Mouse (Mus musculus) layer of hippocampus, adult 2 months (tissue): Measurements from ENCODE around the gene Slc44a4. TPM values are rescaled to one million over a fixed set of nuclear protein-coding genes. Genes with fewer than 3 reads are reported as not detected.

Experiments used
- DNase-seq, 2 experiments: peaks; one replicate each; pipeline ENCODE4 v3.0.0; 2022; ENCODE audit warnings: low spot score in 2 of 2
- H3K27ac ChIP-seq: fragments of 200-600 bp; 2 replicates; pipeline ENCODE4 v1.8.1; 2022
- H3K4me3 ChIP-seq: fragments of 200-600 bp; 2 replicates; pipeline ENCODE4 v1.8.1; 2022; ENCODE audit warnings: mild to moderate bottlenecking
- CTCF ChIP-seq: fragments of 200-600 bp; conservative IDR thresholded peaks from 2 replicates; pipeline ENCODE4 v1.8.1; 2022; ENCODE audit warnings: antibody characterized with exemption, mild to moderate bottlenecking, moderate library complexity
- long read RNA-seq, 2 experiments: library from polyadenylated mRNA; stranded (forward); transcript quantifications; one replicate each; pipeline ENCODE4 v2.0.0; 2021; ENCODE audit warnings: borderline mapping rate in 2 of 2
- total RNA-seq, 2 experiments: library from RNA; stranded (reverse); gene quantifications; 2 replicates each; pipeline ENCODE4 v1.2.3; 2021

The Slc44a4 gene
- under 1 TPM in 1 of 2 experiments, not detected in 1; 0.29 TPM for total RNA-seq
- long read RNA-seq, experiment 1, result 0 reads
- long read RNA-seq, experiment 2, result 0 reads

DNA sequence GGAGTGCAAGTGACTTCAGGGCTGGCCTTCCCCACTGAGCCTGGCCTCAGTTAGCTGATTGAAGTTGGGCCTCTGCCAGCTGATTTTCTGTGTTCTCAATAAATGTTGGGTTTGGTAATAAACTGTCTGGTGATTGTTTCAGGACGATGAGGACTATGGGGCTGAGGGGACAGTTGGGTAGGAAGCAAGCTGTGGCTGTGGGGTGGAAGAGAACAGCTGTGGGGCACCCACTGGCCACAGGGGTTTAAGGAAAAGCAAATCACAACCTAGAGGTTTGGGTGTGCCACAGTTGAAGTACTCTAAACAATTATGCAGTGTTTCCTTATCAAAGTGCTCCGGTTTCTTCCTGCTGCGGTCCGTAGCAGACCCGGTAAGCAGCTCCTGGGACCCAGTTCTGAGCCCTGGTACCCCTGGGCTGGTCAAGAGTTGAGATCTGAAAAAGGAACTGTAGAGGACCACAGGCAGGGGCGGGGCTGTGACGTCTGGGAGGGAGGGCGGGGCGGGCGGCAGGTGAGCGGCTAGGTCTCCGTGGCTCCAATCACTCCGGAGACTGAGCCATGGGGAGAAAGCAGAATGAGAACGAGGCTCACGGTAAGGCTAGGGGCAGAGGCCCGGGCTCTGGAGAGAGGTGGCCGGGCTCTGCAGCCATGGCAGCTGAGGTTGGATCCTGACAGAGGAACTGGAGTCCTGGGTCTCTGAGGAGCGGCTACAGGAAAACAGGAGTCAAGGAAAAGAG is at the start of gene Slc44a4:
Slc44a4 (plus strand) TSS at position 537 of the 736 bp plus-strand sequence.
- H3K27ac ChIP-seq, result no peak within 1 kb of the TSS
- DNase-seq, result no peak
- TF ChIP-seq CTCF, result no peak
- H3K4me3 ChIP-seq, result no peak within 1 kb of the TSS

DNA sequence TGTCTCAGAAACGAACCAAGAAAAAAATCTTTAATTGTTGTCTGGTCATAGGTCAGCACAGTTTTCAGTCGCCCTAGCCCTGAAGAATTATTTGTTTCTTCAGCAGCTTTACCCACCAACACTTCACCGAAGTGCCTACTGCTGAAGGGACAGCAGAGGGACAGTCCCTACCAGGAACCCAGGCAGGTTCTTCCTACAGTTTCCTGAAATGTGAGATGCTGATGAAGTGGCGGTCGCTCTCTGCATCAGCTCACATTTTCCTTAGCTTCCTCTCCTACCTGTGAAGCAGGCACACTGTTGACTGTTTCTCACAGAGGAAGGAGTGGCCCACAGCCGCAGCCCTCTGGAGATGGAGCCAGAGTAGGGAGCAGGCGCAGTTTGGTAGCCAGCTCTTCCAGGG is 48.3 kb upstream of the Slc44a4 start:
- Histone ChIP-seq H3K27ac (no peak overlapping the region), H3K4me3 (no peak overlapping the region)
- DNase-seq, result no peak
- no peak for TF ChIP-seq CTCF

DNA sequence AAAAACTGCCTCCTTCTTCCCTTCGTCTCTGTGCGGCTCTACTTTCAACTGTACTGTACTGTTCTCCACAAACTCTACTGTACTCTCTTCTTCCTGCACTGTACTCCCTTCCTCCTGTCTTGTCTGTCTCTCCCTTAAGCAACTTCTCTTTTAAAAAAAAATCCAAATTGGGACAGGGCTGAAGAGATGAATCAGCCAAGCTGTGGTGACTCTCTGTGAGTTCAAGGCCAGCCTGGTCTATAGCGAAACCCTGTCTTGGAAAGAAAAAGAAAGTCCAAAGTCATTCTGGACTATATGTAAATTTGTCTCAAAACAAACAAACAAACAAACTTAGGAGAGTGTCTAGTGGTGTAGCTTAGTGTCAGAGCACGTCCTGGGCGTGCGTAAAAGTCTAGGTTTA is 39.9 kb upstream of the Slc44a4 start:
- Histone ChIP-seq H3K4me3 (no peak overlapping the region), H3K27ac (no peak overlapping the region)
- no peak for DNase-seq
- TF ChIP-seq CTCF, result no peak

DNA sequence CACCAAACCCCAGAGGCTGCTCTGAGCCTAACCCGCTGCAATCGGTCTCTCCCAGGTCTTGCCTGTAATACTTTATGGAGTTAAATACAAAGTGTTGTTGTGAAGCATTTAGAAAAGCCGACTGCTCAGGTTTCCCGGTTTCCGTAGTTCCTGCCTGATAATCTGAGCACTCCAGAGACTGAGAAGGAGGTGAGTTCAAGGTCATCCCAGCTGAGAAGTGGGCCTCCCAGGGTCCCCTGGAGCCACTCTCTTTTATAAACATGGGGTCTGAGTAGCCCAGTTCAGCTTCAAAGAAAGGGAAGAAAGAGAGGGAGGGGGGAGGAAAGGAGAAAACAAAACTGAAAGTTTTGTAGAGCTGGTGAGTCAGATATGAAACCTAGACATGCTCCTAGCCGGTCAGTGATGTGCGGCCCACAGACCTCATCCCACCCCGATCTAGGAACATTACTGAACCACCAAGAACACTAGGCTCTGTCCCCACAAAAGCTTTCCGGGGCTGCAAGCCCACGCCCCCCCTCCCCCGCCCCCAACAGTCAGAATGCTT is 34.9 kb upstream of the Slc44a4 start, which contains the start of gene Zbtb12:
Zbtb12 (plus strand) TSS at position 148 of the 544 bp plus-strand sequence.
- no peak for TF ChIP-seq CTCF
- no peak for DNase-seq
- Histone ChIP-seq H3K27ac (no peak within 1 kb of the TSS), H3K4me3 (no peak within 1 kb of the TSS)

DNA sequence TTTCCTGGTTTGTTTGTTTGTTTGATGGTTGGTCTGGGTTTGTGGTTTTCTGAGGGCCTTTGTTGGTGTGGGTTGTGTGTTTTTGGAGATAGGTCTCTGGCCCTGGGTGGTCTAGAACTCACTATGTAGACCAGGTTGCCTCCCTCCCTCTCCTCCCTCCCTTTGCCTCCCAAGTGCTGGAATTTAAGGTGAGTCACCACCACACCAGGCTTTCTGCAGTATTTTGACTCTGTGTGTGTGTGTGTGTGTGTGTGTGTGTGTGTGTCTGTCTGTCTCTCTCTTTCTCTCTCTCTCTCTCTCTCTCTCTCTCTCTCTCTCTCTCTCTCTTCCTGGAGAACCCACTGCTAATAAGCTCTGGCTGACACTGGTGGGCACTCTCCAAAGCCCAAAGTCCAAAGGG is 33.1 kb upstream of the Slc44a4 start:
- TF ChIP-seq CTCF, result no peak
- no peak for DNase-seq
- Histone ChIP-seq H3K4me3 (no peak overlapping the region), H3K27ac (no peak overlapping the region)

DNA sequence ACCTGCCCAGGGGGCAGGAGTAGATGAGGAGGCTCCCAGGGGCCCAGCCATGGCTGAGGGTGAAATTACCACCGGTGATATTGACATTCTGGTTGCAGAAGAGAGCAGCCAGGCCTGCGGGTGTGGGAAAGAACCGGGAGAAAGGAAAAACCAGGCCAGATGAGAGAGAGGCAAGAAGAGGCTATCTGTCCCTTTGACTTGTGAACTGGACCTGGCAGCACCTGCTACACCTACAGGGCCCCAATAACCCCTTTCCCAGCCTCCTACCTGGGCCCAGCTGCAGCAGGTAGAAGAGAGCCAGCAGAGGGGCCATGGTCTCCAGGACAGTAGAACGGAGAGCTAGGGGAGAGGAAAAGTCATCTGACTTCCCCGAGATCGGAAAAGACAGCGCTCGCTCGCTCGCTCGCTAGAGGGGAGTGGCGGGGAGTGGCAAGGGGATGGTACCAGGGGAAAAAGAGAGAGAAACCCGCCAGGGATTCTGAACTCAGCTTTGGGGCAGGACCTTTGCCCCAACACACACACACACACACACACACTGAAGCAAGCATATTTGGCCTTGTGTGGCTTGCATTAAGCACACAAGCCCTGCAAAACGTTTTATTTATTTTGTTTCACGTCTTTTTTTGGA is 32.5 kb upstream of the Slc44a4 start, which contains the start of gene Gm20547:
Gm20547 (minus strand) TSS at position 360 of the 628 bp plus-strand sequence.
- no peak for TF ChIP-seq CTCF
- H3K27ac ChIP-seq, result no peak within 1 kb of the TSS
- DNase-seq, result no peak
- no peak within 1 kb of the TSS for H3K4me3 ChIP-seq

DNA sequence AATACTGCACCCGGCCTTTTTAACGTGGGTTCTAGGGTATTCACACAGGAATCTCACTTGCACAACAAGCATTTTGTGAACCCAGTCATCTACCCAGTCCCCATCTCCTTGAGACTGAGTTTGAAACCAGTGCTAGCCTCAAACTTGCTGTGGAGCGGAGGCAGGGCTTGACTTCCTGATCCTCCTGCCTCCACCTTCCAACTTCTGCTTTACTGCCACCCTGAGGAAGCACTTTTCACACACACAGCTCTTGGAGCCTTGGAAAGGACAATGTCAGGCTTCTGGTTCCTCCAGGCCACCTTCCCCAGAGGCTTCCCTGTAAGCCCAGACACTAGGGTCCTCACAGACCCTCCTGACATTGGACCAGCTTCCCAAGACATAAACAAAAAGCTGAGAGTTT is 30.9 kb upstream of the Slc44a4 start:
- no peak for DNase-seq
- peak; percentile 34 for TF ChIP-seq CTCF
- Histone ChIP-seq H3K4me3 (no peak overlapping the region), H3K27ac (no peak overlapping the region)

DNA sequence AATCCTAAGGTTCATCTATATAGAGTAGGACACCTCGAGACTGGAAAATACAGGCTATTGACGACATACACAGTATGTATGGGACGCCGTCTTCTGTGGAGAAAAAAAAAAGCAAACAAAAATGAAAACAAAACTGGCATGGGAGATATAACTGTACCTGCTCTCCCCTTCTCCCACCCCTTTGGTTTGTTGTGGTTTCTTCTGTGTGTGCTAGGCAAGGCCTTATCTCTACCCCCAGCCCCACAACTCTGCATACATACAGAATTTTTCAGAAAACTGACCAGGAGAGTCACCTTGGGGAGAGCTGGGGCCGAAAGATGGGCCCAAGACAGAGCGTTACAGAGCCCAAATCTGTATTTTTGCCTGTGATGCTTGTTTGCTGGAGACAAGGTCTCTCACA is 29.6 kb upstream of the Slc44a4 start:
- no peak for DNase-seq
- Histone ChIP-seq H3K27ac (no peak overlapping the region), H3K4me3 (no peak overlapping the region)
- no peak for TF ChIP-seq CTCF

DNA sequence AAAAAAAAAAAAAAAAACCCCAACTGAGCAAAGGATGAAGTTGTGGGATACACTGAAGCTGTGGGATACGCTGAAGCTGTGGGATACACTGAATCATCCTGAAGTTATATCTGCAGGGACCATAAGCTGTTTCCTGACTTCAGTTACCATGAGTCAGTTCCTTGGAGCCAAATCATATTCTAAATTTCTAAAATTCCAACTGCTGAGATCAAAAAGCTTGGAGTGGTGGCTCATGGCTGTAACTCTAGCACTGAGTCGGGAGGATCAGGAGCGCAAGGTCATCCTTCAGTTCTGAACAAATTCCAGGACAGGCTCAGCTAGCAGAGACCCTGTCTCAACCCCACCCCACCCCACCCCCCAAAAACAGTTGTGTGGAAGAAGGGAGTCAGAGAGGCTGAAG is 28.7 kb upstream of the Slc44a4 start:
- Histone ChIP-seq H3K27ac (no peak overlapping the region), H3K4me3 (no peak overlapping the region)
- no peak for DNase-seq
- no peak for TF ChIP-seq CTCF

DNA sequence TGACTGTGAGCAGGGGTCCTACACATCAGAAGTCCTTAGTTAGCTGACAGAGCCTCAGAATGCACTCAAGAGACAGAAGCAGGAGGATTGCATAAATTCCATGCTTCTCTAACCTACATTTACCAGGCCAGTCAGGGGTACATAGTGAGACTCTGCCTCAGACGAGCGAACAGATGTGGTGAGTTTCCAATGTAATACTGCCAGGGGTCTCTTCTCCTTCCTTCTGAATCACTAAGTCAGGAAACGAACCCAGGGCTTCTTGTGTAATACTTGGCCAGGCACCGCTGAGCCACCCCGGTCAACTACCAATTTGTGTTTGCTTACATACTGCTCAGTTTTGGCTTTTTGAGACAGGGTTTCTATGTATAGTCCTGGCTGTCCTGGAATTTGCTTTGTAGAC is 26.3 kb upstream of the Slc44a4 start:
- H3K27ac ChIP-seq, result no peak overlapping the region
- no peak for DNase-seq
- TF ChIP-seq CTCF, result no peak
- H3K4me3 ChIP-seq, result no peak overlapping the region

DNA sequence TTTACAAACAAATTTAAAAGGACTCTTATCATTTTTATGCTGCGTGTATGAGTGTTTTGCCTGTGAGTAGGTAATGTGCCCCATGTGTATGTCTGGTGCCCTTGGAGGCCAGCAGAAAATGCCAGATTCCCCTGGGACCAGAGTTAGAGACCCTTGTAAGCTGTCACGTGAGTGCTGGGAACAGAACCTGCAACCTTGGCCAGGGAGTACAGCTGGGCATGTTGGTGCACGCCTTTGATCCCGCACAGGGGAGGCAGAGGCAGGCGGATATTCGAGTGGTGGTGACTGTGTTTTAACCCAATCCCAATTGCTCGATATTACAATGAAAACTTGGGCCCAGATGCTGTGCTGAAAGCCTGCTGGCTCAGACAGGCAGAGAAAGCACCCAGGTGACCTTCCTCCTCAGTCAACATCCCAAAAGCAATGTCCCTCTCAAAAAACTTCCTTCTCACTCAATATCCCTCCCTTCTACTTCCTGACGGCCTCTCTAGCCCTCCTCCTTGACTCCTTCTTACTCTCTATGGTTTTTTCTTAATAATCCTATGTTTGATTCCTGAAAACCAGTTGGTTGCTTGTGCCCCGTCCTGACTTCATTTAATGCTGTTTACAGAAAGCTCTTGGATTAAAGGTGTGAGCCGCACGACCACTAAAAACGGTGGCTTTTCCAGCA is 24.1 kb upstream of the Slc44a4 start:
- Histone ChIP-seq H3K4me3 (no peak overlapping the region), H3K27ac (no peak overlapping the region)
- no peak for DNase-seq
- TF ChIP-seq CTCF, result no peak

DNA sequence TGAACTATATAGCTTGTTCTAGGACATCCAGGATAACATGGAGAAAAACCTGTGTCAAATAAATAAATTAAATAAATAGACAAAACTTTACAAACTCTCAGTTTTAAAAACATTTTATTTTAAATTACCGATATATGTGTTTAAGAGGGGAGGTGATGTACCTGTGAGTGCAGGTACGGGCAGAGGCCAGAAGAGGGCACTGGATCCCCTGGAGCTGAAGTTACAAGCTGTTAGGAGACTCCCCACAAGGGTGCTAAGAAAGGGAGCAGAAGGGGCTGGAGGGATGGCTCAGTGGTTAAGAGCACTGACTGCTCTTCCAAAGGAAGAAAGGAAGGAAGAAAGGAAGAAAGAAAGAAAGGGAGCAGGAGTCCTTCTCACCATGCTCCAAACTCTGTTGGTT is 22.9 kb upstream of the Slc44a4 start:
- no peak for DNase-seq
- H3K4me3 ChIP-seq, result no peak overlapping the region
- peak; percentile 46 for TF ChIP-seq CTCF
- no peak overlapping the region for H3K27ac ChIP-seq
